Mouse (Mus musculus): ENCODE measurements around the gene Mettl8. TPM values are rescaled to one million over a fixed set of nuclear protein-coding genes. Genes with fewer than 3 reads are reported as not detected.

Mettl8 gene
- 3.8 and 4.0 TPM in 2 replicates for polyA plus RNA-seq (2015; fragmentation: Nextera tagmentation; extraction: Ambion mirVana)

DNA sequence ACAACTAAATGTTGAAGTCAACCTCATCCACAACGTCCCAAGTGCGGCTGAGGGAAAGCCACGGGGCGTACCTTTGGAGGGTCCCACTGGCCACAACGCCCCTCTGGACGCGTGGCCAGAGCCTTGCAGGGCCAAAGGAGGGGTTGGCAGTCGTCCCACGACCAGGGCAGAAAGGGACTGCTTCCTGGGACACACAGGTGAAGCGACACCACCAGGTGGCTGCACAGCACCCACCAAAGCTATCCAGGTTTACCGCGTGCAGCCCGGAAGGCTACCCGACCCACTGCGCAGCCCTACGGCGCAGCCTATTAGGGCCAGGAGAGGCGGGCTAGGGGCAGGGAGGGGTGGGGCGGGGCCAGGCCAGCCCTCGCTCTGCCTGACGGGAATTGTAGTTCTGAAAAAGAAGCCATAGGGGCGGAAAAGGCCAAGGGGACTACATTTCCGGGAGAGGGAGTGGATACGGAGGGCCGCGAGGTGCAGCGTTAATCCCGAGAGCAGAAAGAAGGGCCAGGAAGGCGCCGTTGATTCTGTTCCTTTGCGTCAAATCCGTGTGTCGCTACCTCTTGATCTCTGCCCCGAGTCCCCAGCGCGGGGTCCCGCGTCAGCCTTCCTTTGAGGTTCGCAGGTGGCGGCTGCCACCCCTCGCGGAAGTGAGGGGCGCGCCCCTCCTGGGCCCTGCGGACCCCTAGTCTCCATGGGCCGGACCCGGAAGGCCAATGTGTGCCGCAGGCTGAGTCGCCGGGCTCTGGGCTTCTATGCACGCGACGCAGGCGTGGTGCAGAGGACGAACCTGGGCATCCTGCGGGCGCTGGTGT, at the start of gene Mettl8, which contains the start of gene Dcaf17:
Mettl8 (minus strand) TSS at position 284 of the 815 bp plus-strand sequence.
Dcaf17 (plus strand) TSS at position 29 of the 815 bp plus-strand sequence.
- DNase-seq = peak; percentile 96
- peak within 1 kb of the TSS; percentile 97 for H3K27ac ChIP-seq (ENCODE audit: low read depth)
- under 1% methylated on average over 54 of the region's 57 CpGs for WGBS (ENCODE audit: insufficient replicate concordance)
- H3K4me2 ChIP-seq (ENCODE audit: low read depth, low read length) = peak within 1 kb of the TSS; percentile 94
- peaks cover 9% of the 10 kb centered on the region for H3K4me1 ChIP-seq (ENCODE audit: insufficient read depth)
- H3K4me3 ChIP-seq (ENCODE audit: low read depth, low read length) = peak within 1 kb of the TSS; percentile 88
- ATAC-seq = peak; percentile 99
- TF ChIP-seq EP300 (IDR thresholded peaks at IDR 0.05; ENCODE audit: low read depth) (no peak), CTCF (IDR thresholded peaks at IDR 0.05; ENCODE audit: low read depth) (peak; percentile 61)
- peaks cover 10% of the 10 kb centered on the region for H3K36me3 ChIP-seq (replicated peaks; ENCODE audit: insufficient read depth, low read length)
- H3K9ac ChIP-seq (replicated peaks) = peak within 1 kb of the TSS; percentile 87
- no peaks in the 10 kb centered on the region for H3K9me3 ChIP-seq (ENCODE audit: low read length)
- H3K27me3 ChIP-seq (ENCODE audit: insufficient read depth, low read length) = no peaks in the 10 kb centered on the region

DNA sequence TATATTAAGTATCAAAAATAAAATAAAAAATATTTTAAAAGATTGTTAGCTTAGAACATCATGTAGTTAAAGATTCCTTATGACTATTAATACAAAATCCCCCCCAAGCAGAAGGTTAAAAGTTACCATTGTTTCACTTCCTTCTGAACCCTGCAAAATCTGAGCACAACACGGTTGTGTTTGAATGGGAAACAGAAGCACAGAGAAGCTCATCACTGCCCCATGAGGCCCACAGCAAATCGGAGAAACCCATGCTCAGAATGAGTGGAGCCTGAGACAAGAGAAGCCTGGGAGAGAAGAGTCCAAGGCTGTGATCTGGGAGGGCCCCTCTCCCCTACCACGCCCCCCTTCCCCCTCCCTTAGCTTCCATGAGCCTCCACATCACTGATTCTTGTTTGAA, 49.3 kb upstream of the Mettl8 start:
- H3K4me3 ChIP-seq (ENCODE audit: low read depth, low read length) = no peak overlapping the region
- no peak overlapping the region for H3K4me2 ChIP-seq (ENCODE audit: low read depth, low read length)
- TF ChIP-seq EP300 (IDR thresholded peaks at IDR 0.05; ENCODE audit: low read depth) (no peak), CTCF (IDR thresholded peaks at IDR 0.05; ENCODE audit: low read depth) (no peak)
- no peak overlapping the region for H3K27ac ChIP-seq (ENCODE audit: low read depth)
- H3K9ac ChIP-seq (replicated peaks) = no peak overlapping the region
- no peaks in the 10 kb centered on the region for H3K27me3 ChIP-seq (ENCODE audit: insufficient read depth, low read length)
- H3K36me3 ChIP-seq (replicated peaks; ENCODE audit: insufficient read depth, low read length) = peaks cover 4% of the 10 kb centered on the region; the same call in 1 of the 2 replicates
- H3K4me1 ChIP-seq (ENCODE audit: insufficient read depth) = no peaks in the 10 kb centered on the region
- WGBS (ENCODE audit: insufficient replicate concordance) = 51% methylated on average over 3 of the region's 3 CpGs
- no peak for ATAC-seq
- no peak for DNase-seq
- H3K9me3 ChIP-seq (ENCODE audit: low read length) = no peaks in the 10 kb centered on the region

DNA sequence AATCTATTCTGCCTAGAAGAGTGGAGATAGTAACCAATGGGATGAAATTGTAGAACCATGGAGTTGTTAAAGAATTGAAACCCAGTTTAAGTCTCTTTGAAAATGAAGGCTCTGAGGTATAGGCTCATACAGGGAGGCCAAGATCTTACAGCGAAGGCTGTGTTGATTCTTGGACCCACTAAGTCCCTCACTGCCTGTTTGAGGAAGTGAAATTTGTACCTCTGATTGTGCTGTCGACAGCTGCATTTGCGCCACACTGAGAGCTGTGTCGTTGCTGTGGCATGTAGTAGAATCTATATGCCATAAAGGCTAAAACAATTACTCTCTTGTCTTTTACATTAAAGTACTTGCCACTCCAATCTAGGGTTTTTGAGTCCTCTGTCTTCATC, 47.9 kb upstream of the Mettl8 start:
- TF ChIP-seq EP300 (IDR thresholded peaks at IDR 0.05; ENCODE audit: low read depth) (no peak), CTCF (IDR thresholded peaks at IDR 0.05; ENCODE audit: low read depth) (no peak)
- no peak overlapping the region for H3K4me2 ChIP-seq (ENCODE audit: low read depth, low read length)
- H3K36me3 ChIP-seq (replicated peaks; ENCODE audit: insufficient read depth, low read length) = peaks cover 4% of the 10 kb centered on the region; the same call in 1 of the 2 replicates
- H3K4me3 ChIP-seq (ENCODE audit: low read depth, low read length) = no peak overlapping the region
- WGBS (ENCODE audit: insufficient replicate concordance) = 50% methylated on average over 4 of the region's 4 CpGs
- no peaks in the 10 kb centered on the region for H3K9me3 ChIP-seq (ENCODE audit: low read length)
- no peaks in the 10 kb centered on the region for H3K27me3 ChIP-seq (ENCODE audit: insufficient read depth, low read length)
- H3K27ac ChIP-seq (ENCODE audit: low read depth) = no peak overlapping the region
- H3K4me1 ChIP-seq (ENCODE audit: insufficient read depth) = no peaks in the 10 kb centered on the region
- ATAC-seq (no peak), DNase-seq (no peak)
- H3K9ac ChIP-seq (replicated peaks) = no peak overlapping the region

DNA sequence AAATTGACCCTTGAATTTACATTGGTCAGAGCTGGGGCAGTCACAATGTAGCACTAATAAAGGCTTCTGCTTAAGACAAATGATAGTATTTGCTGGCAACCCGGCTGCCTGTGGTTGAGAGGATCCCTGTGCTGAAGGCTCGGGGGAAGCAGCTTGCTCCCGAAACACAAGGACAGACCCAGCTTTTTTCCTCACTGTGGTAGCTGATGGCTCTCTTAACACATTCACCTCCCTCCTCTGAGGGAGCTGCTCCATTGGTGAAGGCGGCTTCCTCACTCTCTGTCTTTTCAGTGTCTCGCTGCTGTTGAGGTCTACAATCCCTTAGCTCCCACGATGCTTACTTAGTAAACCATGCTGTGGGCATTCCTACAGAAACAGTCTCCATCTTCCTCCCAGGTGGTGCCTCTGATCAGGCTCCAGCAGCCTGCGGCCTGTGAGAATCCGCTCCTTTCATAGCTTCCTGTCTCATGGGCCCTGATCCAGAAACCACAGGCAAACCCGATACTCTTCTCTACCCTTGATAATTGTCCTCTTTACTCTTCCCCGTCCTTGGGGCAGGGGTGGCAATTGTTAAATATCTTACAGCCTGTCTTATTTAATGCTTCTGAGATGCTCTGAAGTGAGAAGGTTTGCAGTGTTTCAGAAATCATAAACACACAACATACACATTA, 47.4 kb upstream of the Mettl8 start:
- Histone ChIP-seq H3K27me3 (ENCODE audit: insufficient read depth, low read length) (no peaks in the 10 kb centered on the region), H3K4me1 (ENCODE audit: insufficient read depth) (no peaks in the 10 kb centered on the region), H3K4me2 (ENCODE audit: low read depth, low read length) (no peak overlapping the region), H3K36me3 (replicated peaks; ENCODE audit: insufficient read depth, low read length) (peaks cover 4% of the 10 kb centered on the region; the same call in 1 of the 2 replicates), H3K9ac (replicated peaks) (no peak overlapping the region), H3K9me3 (ENCODE audit: low read length) (no peaks in the 10 kb centered on the region), H3K27ac (ENCODE audit: low read depth) (no peak overlapping the region), H3K4me3 (ENCODE audit: low read depth, low read length) (no peak overlapping the region)
- WGBS (ENCODE audit: insufficient replicate concordance) = 70% methylated on average over 10 of the region's 10 CpGs
- DNase-seq (no peak), ATAC-seq (no peak)
- TF ChIP-seq CTCF (IDR thresholded peaks at IDR 0.05; ENCODE audit: low read depth) (no peak), EP300 (IDR thresholded peaks at IDR 0.05; ENCODE audit: low read depth) (no peak)

DNA sequence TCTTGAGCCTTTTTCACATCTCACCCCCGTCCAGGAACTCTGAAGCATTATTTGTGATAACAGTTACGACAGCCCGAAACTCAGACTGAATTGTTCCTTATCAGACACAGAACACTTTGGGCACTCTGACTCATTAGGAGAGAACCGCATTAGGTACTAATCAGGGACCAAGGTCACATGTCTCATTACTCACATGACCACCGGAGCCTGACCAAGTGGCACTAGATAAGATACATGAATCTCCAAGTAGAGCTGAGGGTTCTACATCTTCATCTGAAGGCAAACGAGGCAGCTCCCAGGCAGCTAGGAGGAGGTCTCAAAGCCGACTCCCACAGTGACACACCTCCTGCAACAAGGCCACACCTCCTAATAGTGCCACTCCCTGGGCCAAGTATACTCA, 40.8 kb upstream of the Mettl8 start:
- Histone ChIP-seq H3K9me3 (ENCODE audit: low read length) (no peaks in the 10 kb centered on the region), H3K27me3 (ENCODE audit: insufficient read depth, low read length) (no peaks in the 10 kb centered on the region), H3K4me3 (ENCODE audit: low read depth, low read length) (no peak overlapping the region), H3K27ac (ENCODE audit: low read depth) (no peak overlapping the region), H3K4me1 (ENCODE audit: insufficient read depth) (no peaks in the 10 kb centered on the region), H3K9ac (replicated peaks) (no peak overlapping the region), H3K36me3 (replicated peaks; ENCODE audit: insufficient read depth, low read length) (peaks cover 15% of the 10 kb centered on the region), H3K4me2 (ENCODE audit: low read depth, low read length) (no peak overlapping the region)
- DNase-seq = no peak
- ATAC-seq = peak; percentile 62
- TF ChIP-seq EP300 (IDR thresholded peaks at IDR 0.05; ENCODE audit: low read depth) = peak; percentile 52; the same call in 1 of the 2 replicates
- TF ChIP-seq CTCF (IDR thresholded peaks at IDR 0.05; ENCODE audit: low read depth) = no peak
- 41% methylated on average over 7 of the region's 7 CpGs for WGBS (ENCODE audit: insufficient replicate concordance)
